Mouse (Mus musculus): Measurements from ENCODE around the gene Hdac9.

DNA sequence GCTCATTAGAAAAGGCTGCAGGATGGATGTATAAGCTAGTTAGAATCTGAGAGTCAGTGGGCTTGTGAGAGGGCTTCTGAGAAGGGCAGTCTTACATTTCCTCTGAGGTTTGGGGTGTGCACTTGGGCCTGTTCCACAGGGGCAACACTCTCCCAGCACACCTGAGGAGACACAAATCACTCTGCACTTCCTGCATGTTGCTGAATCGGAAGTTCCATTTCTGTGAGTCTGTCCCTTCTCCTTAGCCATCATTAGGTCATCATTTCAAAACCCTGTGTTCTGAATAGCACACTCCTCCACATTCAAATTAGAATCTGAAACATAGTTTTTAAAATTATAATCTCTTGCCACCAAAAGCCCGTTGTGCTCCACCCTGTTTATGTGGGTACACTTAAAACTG is 354.6 kb downstream of the Hdac9 start:
- TF ChIP-seq CTCF (IDR thresholded peaks at IDR 0.05; ENCODE audit: control insufficient read depth, insufficient read depth, insufficient read length) (no peak), CEBPB (IDR thresholded peaks at IDR 0.05; ENCODE audit: low read depth) (no peak)

All from C2C12 (cell line).